Mouse (Mus musculus): ENCODE results near the gene Ggnbp2. TPM values are rescaled to one million over a fixed set of nuclear protein-coding genes. Genes with fewer than 3 reads are reported as not detected.
A peak's percentile ranks its signal among the peaks of the same experiment; 100 is the strongest.
"Not testable (repeated sequence)": the region's sequence is repeated elsewhere in the genome, so short reads cannot be mapped to it uniquely, and the experiment has no call there.

The Ggnbp2 gene
- total and polyA plus RNA-seq, 3 experiments = 22.9 to 54.9 (median 47.9) TPM

DNA sequence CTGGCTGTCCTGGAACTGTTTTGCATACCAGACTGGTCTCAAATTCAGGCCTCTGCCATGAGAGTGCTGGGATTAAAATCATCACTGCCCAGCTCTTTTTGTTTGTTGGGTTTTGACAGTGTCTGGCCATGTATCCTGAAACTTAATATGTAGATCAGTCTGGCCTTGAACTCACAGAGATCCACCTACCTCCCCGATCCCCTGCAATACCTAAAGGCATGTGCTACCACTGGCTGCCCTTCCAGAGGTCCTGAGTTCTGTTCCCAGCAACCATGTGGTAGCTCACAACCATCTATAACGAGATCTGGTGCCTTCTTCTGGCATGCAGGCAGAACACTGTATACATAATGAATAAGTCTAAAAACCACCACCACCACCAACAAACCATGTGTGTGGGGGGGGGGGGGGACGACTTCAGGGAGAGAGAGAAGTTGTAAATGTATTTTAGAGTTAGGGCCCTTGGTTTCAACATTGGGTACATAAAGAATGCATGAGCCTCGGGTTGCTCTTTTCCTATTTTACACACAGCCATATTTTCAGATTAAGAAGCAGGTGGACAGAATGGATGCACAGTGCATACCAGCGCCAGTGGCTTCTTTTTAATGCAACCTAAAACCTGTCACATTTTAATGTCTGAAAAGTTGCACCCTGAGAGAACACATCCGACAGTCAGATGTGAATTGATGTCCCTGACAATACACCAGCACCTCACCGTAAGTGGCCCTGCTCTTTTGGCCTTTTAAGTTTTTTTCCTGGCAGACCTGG lies 8.6 kb upstream of the Ggnbp2 start:
- no peaks in the 10 kb centered on the region for H3K36me3 ChIP-seq (ENCODE audit: control insufficient read depth, insufficient read depth, low read length)
- WGBS = 19% methylated on average over 7 of the region's 7 CpGs
- H3K4me3 ChIP-seq = peak overlapping the region; percentile 97
- TF ChIP-seq CTCF (IDR thresholded peaks at IDR 0.05) (no peak), EP300 (IDR thresholded peaks at IDR 0.05; ENCODE audit: insufficient read depth, low read depth, low read length) (no peak), POLR2A (IDR thresholded peaks at IDR 0.05; ENCODE audit: insufficient read depth, low read depth, low read length) (no peak)
- intact Hi-C loops (cut with DNase I) = no loop called here
- peak overlapping the region; percentile 81 for H3K9ac ChIP-seq (ENCODE audit: low read depth, low read length)
- H3K4me1 ChIP-seq (ENCODE audit: control insufficient read depth, insufficient read depth, low read length) = peaks cover 4% of the 10 kb centered on the region; the same call in 1 of the 2 replicates
- H3K27ac ChIP-seq = peak overlapping the region; percentile 90
- H3K27me3 ChIP-seq (ENCODE audit: control insufficient read depth, insufficient read depth, low read length) = no peaks in the 10 kb centered on the region
- DNase-seq = no peak
- H3K79me2 ChIP-seq (replicated peaks; ENCODE audit: control insufficient read depth, insufficient read depth, low read length) = no peaks in the 10 kb centered on the region; the same call in 1 of the 2 replicates

GRCm38 (mm10) chr11:84876020-84876419 lies 5.4 kb upstream of the Ggnbp2 start:
- H3K4me3 ChIP-seq; intact Hi-C loops (cut with DNase I); H3K79me2 ChIP-seq (replicated peaks; ENCODE audit: control insufficient read depth, insufficient read depth, low read length); H3K9ac ChIP-seq (ENCODE audit: low read depth, low read length); H3K4me1 ChIP-seq (ENCODE audit: control insufficient read depth, insufficient read depth, low read length); DNase-seq; H3K27me3 ChIP-seq (ENCODE audit: control insufficient read depth, insufficient read depth, low read length); H3K27ac ChIP-seq; H3K36me3 ChIP-seq (ENCODE audit: control insufficient read depth, insufficient read depth, low read length): not testable (repeated sequence)
- WGBS = 62% methylated on average over 1 of the region's 1 CpGs

- no peak for TF ChIP-seq EP300 (IDR thresholded peaks at IDR 0.05; ENCODE audit: insufficient read depth, low read depth, low read length)
- peak; percentile 25; the same call in 1 of the 2 replicates for TF ChIP-seq CTCF (IDR thresholded peaks at IDR 0.05)
- TF ChIP-seq POLR2A (IDR thresholded peaks at IDR 0.05; ENCODE audit: insufficient read depth, low read depth, low read length) = no peak
- no peaks in the 10 kb centered on the region for H3K79me2 ChIP-seq (replicated peaks; ENCODE audit: control insufficient read depth, insufficient read depth, low read length)
- H3K4me3 ChIP-seq = no peak overlapping the region
- no peaks in the 10 kb centered on the region; the same call in 1 of the 2 replicates for H3K4me1 ChIP-seq (ENCODE audit: control insufficient read depth, insufficient read depth, low read length)
- intact Hi-C loops (cut with DNase I) = loop anchor here (5.0 kb wide), 1 partner anchor 361 kb away; the partner anchor contains the start of gene Aatf
- peaks cover 9% of the 10 kb centered on the region for H3K36me3 ChIP-seq (ENCODE audit: control insufficient read depth, insufficient read depth, low read length)
- no peak overlapping the region for H3K27ac ChIP-seq
- DNase-seq = no peak
- no peak overlapping the region for H3K9ac ChIP-seq (ENCODE audit: low read depth, low read length)
- H3K27me3 ChIP-seq (ENCODE audit: control insufficient read depth, insufficient read depth, low read length) = no peaks in the 10 kb centered on the region
- WGBS = 91% methylated on average over 1 of the region's 1 CpGs
Observed at GRCm38 (mm10) chr11:84873042-84873833, 2.6 kb upstream of the Ggnbp2 start.

DNA sequence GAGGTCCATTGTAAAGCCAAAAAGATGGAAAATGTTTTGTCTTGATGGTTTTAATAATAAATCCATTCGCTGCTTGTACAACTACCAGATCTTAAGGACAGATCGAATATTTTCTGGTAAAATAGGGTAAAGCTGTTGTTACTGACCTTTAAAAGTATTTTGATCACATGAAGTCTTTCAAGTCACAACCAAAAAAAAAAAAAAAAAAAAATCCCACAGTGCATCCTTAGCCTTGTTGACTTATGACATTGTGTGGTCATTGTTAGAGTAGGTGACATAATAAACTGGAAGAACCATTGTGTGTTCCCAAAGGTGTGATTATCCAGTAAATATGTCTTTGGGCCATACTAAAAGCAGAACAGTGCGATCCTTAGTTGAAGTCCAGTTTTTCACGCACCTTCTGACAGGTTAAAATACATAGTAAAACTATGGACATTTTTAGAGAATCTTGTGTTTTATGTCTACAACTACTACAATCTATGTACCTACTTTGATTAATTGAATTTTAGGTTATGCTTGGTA lies 992 bp upstream of the Ggnbp2 start:
- intact Hi-C loops (cut with DNase I) = loop anchor here (1.0 to 5.0 kb wide), 2 partner anchors 9 to 359 kb away; partner anchors contain the start of genes Aatf, Myo19 and Pigw
- peaks cover 1% of the 10 kb centered on the region; the same call in 1 of the 2 replicates for H3K79me2 ChIP-seq (replicated peaks; ENCODE audit: control insufficient read depth, insufficient read depth, low read length)
- peak overlapping the region; percentile 93 for H3K9ac ChIP-seq (ENCODE audit: low read depth, low read length)
- DNase-seq = no peak
- peaks cover 19% of the 10 kb centered on the region for H3K36me3 ChIP-seq (ENCODE audit: control insufficient read depth, insufficient read depth, low read length)
- TF ChIP-seq POLR2A (IDR thresholded peaks at IDR 0.05; ENCODE audit: insufficient read depth, low read depth, low read length) = no peak
- 54% methylated on average over 4 of the region's 4 CpGs for WGBS
- H3K4me3 ChIP-seq = peak overlapping the region; percentile 71
- H3K27me3 ChIP-seq (ENCODE audit: control insufficient read depth, insufficient read depth, low read length) = no peaks in the 10 kb centered on the region
- H3K4me1 ChIP-seq (ENCODE audit: control insufficient read depth, insufficient read depth, low read length) = peaks cover 3% of the 10 kb centered on the region
- H3K27ac ChIP-seq = peak overlapping the region; percentile 100

DNA sequence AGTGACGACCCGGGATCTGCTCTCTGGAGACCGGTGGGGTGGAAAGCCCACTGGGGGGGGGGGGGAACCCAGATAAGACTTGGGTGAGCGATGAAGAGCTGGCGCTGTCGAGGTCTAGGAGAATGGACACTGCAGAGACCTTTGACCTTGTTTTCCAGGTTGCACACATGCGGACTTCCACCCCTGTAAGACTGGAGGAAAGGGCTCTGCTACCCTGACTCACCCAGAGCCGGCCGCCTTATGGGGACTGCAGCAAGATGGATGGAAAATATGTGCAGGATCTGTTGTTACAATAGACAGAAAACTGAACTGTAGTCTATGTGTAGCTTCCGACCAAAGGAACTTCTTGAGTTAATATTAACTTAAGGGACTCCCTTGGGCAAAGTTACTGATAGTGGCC lies 429 bp upstream of the Ggnbp2 start:
- H3K36me3 ChIP-seq (ENCODE audit: control insufficient read depth, insufficient read depth, low read length) = peaks cover 19% of the 10 kb centered on the region
- DNase-seq = no peak
- peak overlapping the region; percentile 71 for H3K4me3 ChIP-seq
- intact Hi-C loops (cut with DNase I) = loop anchor here (1.0 to 5.0 kb wide), 2 partner anchors 9 to 359 kb away; partner anchors contain the start of genes Aatf, Myo19 and Pigw
- TF ChIP-seq POLR2A (IDR thresholded peaks at IDR 0.05; ENCODE audit: insufficient read depth, low read depth, low read length) (no peak), EP300 (IDR thresholded peaks at IDR 0.05; ENCODE audit: insufficient read depth, low read depth, low read length) (no peak), CTCF (IDR thresholded peaks at IDR 0.05) (no peak)
- peak overlapping the region; percentile 100 for H3K27ac ChIP-seq
- under 1% methylated on average over 10 of the region's 10 CpGs for WGBS
- H3K9ac ChIP-seq (ENCODE audit: low read depth, low read length) = peak overlapping the region; percentile 93
- no peaks in the 10 kb centered on the region for H3K27me3 ChIP-seq (ENCODE audit: control insufficient read depth, insufficient read depth, low read length)
- peaks cover 1% of the 10 kb centered on the region; the same call in 1 of the 2 replicates for H3K79me2 ChIP-seq (replicated peaks; ENCODE audit: control insufficient read depth, insufficient read depth, low read length)
- H3K4me1 ChIP-seq (ENCODE audit: control insufficient read depth, insufficient read depth, low read length) = peaks cover 5% of the 10 kb centered on the region

Data from heart, adult 2 months (tissue).